Mouse (Mus musculus) frontal cortex, postnatal 36 days (tissue): ENCODE data around the gene Ajm1.

Source experiments
- DNase-seq, 2 experiments: peaks; one replicate each; pipeline ENCODE4 v3.0.0; 2022; ENCODE audit warnings: low spot score in 2 of 2

The Ajm1 gene

GRCm38 (mm10) chr2:25581294-25581864, at the start of gene Ajm1:
TSS of gene Ajm1 (minus strand) at chr2:25581757.
- peak; percentile 80 to 86 for DNase-seq

GRCm38 (mm10) chr2:25628738-25629137, 47.2 kb upstream of the Ajm1 start:
- DNase-seq = no peak

GRCm38 (mm10) chr2:25627811-25628210, 46.3 kb upstream of the Ajm1 start, which contains the start of gene Fcna:
TSS of gene Fcna (minus strand) at chr2:25628030.
- no peak for DNase-seq

GRCm38 (mm10) chr2:25625986-25626385, 44.4 kb upstream of the Ajm1 start:
- DNase-seq = no peak

GRCm38 (mm10) chr2:25621229-25622200, 40.0 kb upstream of the Ajm1 start, which contains the start of gene Tmem141:
TSS of gene Tmem141 (minus strand) at chr2:25622005.
- peak; percentile 84 to 88 for DNase-seq

- no peak for DNase-seq
Measured at GRCm38 (mm10) chr2:25620852-25621228, 39.3 kb upstream of the Ajm1 start.

- no peak for DNase-seq
Measured at GRCm38 (mm10) chr2:25620386-25620785, 38.8 kb upstream of the Ajm1 start.

GRCm38 (mm10) chr2:25617578-25617977, 36.0 kb upstream of the Ajm1 start, which contains the start of gene Ccdc183:
TSS of gene Ccdc183 (minus strand) at chr2:25617678.
- no peak for DNase-seq

GRCm38 (mm10) chr2:25616398-25616797, 34.8 kb upstream of the Ajm1 start:
- no peak for DNase-seq

- no peak for DNase-seq
Measured at GRCm38 (mm10) chr2:25608671-25609070, 27.1 kb upstream of the Ajm1 start.

GRCm38 (mm10) chr2:25607761-25608622, 26.4 kb upstream of the Ajm1 start, which contains the start of gene Rabl6:
TSS of gene Rabl6 (minus strand) at chr2:25608521.
- peak; percentile 91 to 92 for DNase-seq

- no peak for DNase-seq
Measured at GRCm38 (mm10) chr2:25602526-25602925, 21.0 kb upstream of the Ajm1 start.

- no peak for DNase-seq
Measured at GRCm38 (mm10) chr2:25600037-25600436, 18.5 kb upstream of the Ajm1 start.

GRCm38 (mm10) chr2:25598749-25599148, 17.2 kb upstream of the Ajm1 start:
- no peak for DNase-seq

- DNase-seq = no peak
Measured at GRCm38 (mm10) chr2:25596765-25597510, 15.4 kb upstream of the Ajm1 start.

GRCm38 (mm10) chr2:25591863-25592262, 10.3 kb upstream of the Ajm1 start:
- DNase-seq = peak; percentile 39 to 52

GRCm38 (mm10) chr2:25588227-25588907, 6.8 kb upstream of the Ajm1 start:
- no peak for DNase-seq

- DNase-seq = no peak
Measured at GRCm38 (mm10) chr2:25587290-25587689, 5.7 kb upstream of the Ajm1 start.

GRCm38 (mm10) chr2:25585601-25586000, 4.0 kb upstream of the Ajm1 start:
- no peak for DNase-seq

- DNase-seq = no peak
Measured at GRCm38 (mm10) chr2:25584856-25585255, 3.3 kb upstream of the Ajm1 start.
